Mouse (Mus musculus): ENCODE results near the gene Gm28048.

Gm28048 gene

DNA sequence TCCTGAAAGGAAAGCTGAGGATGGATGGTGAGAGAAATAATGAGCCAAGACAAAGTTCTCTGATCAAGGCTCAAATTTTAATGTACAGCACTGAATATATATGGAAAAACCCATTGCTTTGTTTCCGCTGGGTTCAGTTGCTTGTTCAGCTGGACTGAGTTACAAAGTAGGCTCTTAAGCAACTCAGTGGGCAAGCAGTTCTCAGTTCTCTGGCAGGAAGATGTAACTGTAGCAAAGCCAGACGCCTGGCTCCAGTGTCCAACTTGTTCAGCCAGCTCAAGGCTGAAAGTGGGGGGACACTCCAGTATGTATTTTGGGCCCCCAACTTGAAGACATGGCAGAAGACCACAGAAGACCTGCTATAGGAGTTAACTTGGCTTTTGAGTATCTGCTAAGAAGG, 194.1 kb downstream of the Gm28048 start:
- no peak for DNase-seq

Measured in lung, postnatal 36 days (tissue).